Mouse (Mus musculus) liver, embryonic 14.5 days (tissue): ENCODE data around the gene 2310061I04Rik. TPM values are rescaled to one million over a fixed set of nuclear protein-coding genes. Genes with fewer than 3 reads are reported as not detected.

Source experiments
- ATAC-seq: fragments of 200-750 bp; cut with Nextera tagmentation; 2 replicates; pipeline ENCODE4 v1.8.0; 2017; ENCODE audit warnings: moderate number of reproducible peaks, mild to moderate bottlenecking, moderate library complexity; ENCODE audit not compliant: insufficient read depth
- DNase-seq, 3 experiments: peaks; one replicate each; pipeline ENCODE4 v3.0.0-alpha.2; 2012 to 2013; ENCODE audit warnings: low read depth in 3 of 3, low spot score in 3 of 3
- H3K27ac ChIP-seq: fragments of 300-500 bp; sonication (generic); 2 replicates; pipeline ENCODE4 v1.5.1; 2014; ENCODE audit warnings: moderate library complexity, mild to moderate bottlenecking, control low read depth, inconsistent platforms
- H3K27me3 ChIP-seq: fragments of 300-500 bp; sonication (generic); 2 replicates; pipeline ENCODE4 v1.6.1; 2014; ENCODE audit warnings: mild to moderate bottlenecking, low read length, moderate library complexity; ENCODE audit not compliant: control insufficient read depth, insufficient read depth
- H3K36me3 ChIP-seq: fragments of 300-500 bp; sonication (generic); replicated peaks from 2 replicates; pipeline ENCODE4 v1.6.1; 2014; ENCODE audit warnings: low read depth; ENCODE audit not compliant: control insufficient read depth, insufficient read depth
- H3K4me1 ChIP-seq, 2 experiments: fragments of 200-500 bp in 1 of 2; fragments of 300-500 bp in 1 of 2; sonication (generic) in 1 of 2; replicated peaks; 2 replicates each; pipeline ENCODE4 v1.6.1; 2012 to 2014; ENCODE audit warnings: antibody characterized with exemption in 1 of 2, inconsistent platforms in 1 of 2, low read length in 1 of 2; ENCODE audit not compliant: control insufficient read depth in 2 of 2, insufficient read depth in 2 of 2
- H3K4me2 ChIP-seq: fragments of 300-500 bp; sonication (generic); 2 replicates; pipeline ENCODE4 v1.6.1; 2014; ENCODE audit warnings: low read depth, mild to moderate bottlenecking, control low read depth, moderate library complexity
- H3K4me3 ChIP-seq, 2 experiments: fragments of 200-500 bp in 1 of 2; fragments of 300-500 bp in 1 of 2; sonication (generic) in 1 of 2; 2 replicates each; pipeline ENCODE4 v1.5.1; 2012 to 2014; ENCODE audit warnings: low read depth in 2 of 2, low read length in 2 of 2, mild to moderate bottlenecking in 2 of 2, control low read depth in 1 of 2, inconsistent platforms in 1 of 2, moderate library complexity in 1 of 2; ENCODE audit not compliant: insufficient read depth in 1 of 2
- H3K9ac ChIP-seq: fragments of 300-500 bp; sonication (generic); replicated peaks from 2 replicates; pipeline ENCODE4 v1.6.1; 2014; ENCODE audit warnings: mild to moderate bottlenecking, control low read depth, moderate library complexity
- H3K9me3 ChIP-seq: fragments of 300-500 bp; sonication (generic); 2 replicates; pipeline ENCODE4 v1.6.1; 2016; ENCODE audit warnings: low read length, mixed read lengths; ENCODE audit not compliant: control insufficient read depth
- CTCF ChIP-seq: IDR thresholded peaks from 2 replicates; pipeline ENCODE4 v1.5.1; 2016; ENCODE audit warnings: antibody characterized with exemption, low read depth, control low read depth
- EP300 ChIP-seq: IDR thresholded peaks from 2 replicates; pipeline ENCODE4 v1.6.1; 2016; ENCODE audit warnings: antibody characterized with exemption, low read depth
- WGBS: fragments of 180-500 bp; shearing (Covaris S2); extraction: QIAGEN DNeasy Blood & Tissue Kit; methylation state at CpG from one replicate; pipeline ENCODE4 v1.1.7; 2014; ENCODE audit not compliant: insufficient replicate concordance; 5-methylcytosine and 5-hydroxymethylcytosine counted together
- polyA plus RNA-seq, 2 experiments: library from polyadenylated mRNA; depleted of rRNA in 1 of 2; stranded (reverse) in 1 of 2; unstranded in 1 of 2; fragments of >200 nt; fragmentation: Nextera tagmentation in 1 of 2; extraction: Ambion mirVana in 1 of 2; gene quantifications; 2 replicates each; pipeline versions ENCODE4 v1.2.1 to v1.2.3; 2012 to 2014

Gene 2310061I04Rik
- polyA plus RNA-seq, 2 experiments: 10.6 to 14.4 TPM

- Histone ChIP-seq H3K27ac (peak within 1 kb of the TSS; percentile 60), H3K36me3 (peaks cover 16% of the 10 kb centered on the region), H3K4me2 (peak within 1 kb of the TSS; percentile 89), H3K9ac (peak within 1 kb of the TSS; percentile 85), H3K9me3 (no peaks in the 10 kb centered on the region), H3K27me3 (peaks cover 24% of the 10 kb centered on the region), H3K4me1 (peaks cover 13 to 17% of the 10 kb centered on the region in 2 experiments), H3K4me3 (peak within 1 kb of the TSS; percentile 85 to 93)
- WGBS: under 1% methylated on average over 47 of the region's 47 CpGs
- DNase-seq (peak; percentile 75 to 84 (median 76)), ATAC-seq (peak; percentile 94)
- TF ChIP-seq CTCF: peak; percentile 66
- TF ChIP-seq EP300: no peak
Observed at GRCm38 (mm10) chr17:35861198-35861857, 35.9 kb downstream of the 2310061I04Rik start, which contains the start of gene Nrm. Nrm (plus strand) TSS chr17:35861318.

GRCm38 (mm10) chr17:35860831-35861197 lies 36.4 kb downstream of the 2310061I04Rik start:
- peak; percentile 46 for ATAC-seq
- TF ChIP-seq EP300 (no peak), CTCF (no peak)

GRCm38 (mm10) chr17:35859835-35860234 lies 37.4 kb downstream of the 2310061I04Rik start:
- H3K9ac ChIP-seq: no peak overlapping the region
- no peak overlapping the region for H3K4me2 ChIP-seq
- TF ChIP-seq EP300 (no peak), CTCF (no peak)
- ATAC-seq (no peak), DNase-seq (no peak)
- no peaks in the 10 kb centered on the region for H3K9me3 ChIP-seq
- peaks cover 9% of the 10 kb centered on the region in 2 experiments for H3K4me1 ChIP-seq
- H3K27me3 ChIP-seq: peaks cover 9% of the 10 kb centered on the region
- H3K4me3 ChIP-seq: no peak overlapping the region
- no peak overlapping the region for H3K27ac ChIP-seq
- peaks cover 16% of the 10 kb centered on the region for H3K36me3 ChIP-seq
- 46% methylated on average over 2 of the region's 2 CpGs for WGBS

More at GRCm38 (mm10) chr17:35860831-35861197, 36.4 kb downstream of the 2310061I04Rik start:
- Histone ChIP-seq H3K36me3 (peaks cover 16% of the 10 kb centered on the region), H3K4me3 (peak overlapping the region; percentile 85 to 93), H3K27ac (no peak overlapping the region), H3K9ac (peak overlapping the region; percentile 85), H3K9me3 (no peaks in the 10 kb centered on the region), H3K27me3 (peaks cover 19% of the 10 kb centered on the region), H3K4me1 (peaks cover 13 to 17% of the 10 kb centered on the region in 2 experiments), H3K4me2 (peak overlapping the region; percentile 89)
- 6% methylated on average over 12 of the region's 12 CpGs for WGBS
- DNase-seq: no peak

- TF ChIP-seq EP300 (no peak), CTCF (no peak)
- ATAC-seq: no peak
- Histone ChIP-seq H3K4me2 (no peak overlapping the region), H3K27me3 (peaks cover 5% of the 10 kb centered on the region), H3K4me3 (no peak overlapping the region), H3K27ac (no peak overlapping the region), H3K36me3 (peaks cover 16% of the 10 kb centered on the region), H3K9me3 (no peaks in the 10 kb centered on the region), H3K4me1 (peaks cover 8 to 9% of the 10 kb centered on the region in 2 experiments), H3K9ac (no peak overlapping the region)
- no peak for DNase-seq
- 55% methylated on average over 1 of the region's 1 CpGs for WGBS
Observed at GRCm38 (mm10) chr17:35859371-35859770, 37.9 kb downstream of the 2310061I04Rik start.

GRCm38 (mm10) chr17:35850974-35851373 lies 46.3 kb downstream of the 2310061I04Rik start:
- H3K4me1 ChIP-seq: peaks cover 8 to 12% of the 10 kb centered on the region in 2 experiments
- peaks cover 70% of the 10 kb centered on the region for H3K36me3 ChIP-seq
- H3K27ac ChIP-seq: peak overlapping the region; percentile 79
- 0 out of 2 replicates have a peak overlapping the region, but pooled peaks have one; percentile 51 for H3K9ac ChIP-seq
- H3K4me2 ChIP-seq: no peak overlapping the region
- peak; percentile 77 for ATAC-seq
- no peaks in the 10 kb centered on the region for H3K27me3 ChIP-seq
- no peak overlapping the region for H3K4me3 ChIP-seq
- DNase-seq: peak in 1 of 3 experiments; percentile 38
- WGBS: 14% methylated on average over 3 of the region's 3 CpGs
- TF ChIP-seq EP300 (peak; percentile 51), CTCF (peak; percentile 33; the same call in 1 of the 2 replicates)
- H3K9me3 ChIP-seq: no peaks in the 10 kb centered on the region
